Mouse (Mus musculus): Measurements from ENCODE around the gene Gm11549.

The Gm11549 gene

DNA sequence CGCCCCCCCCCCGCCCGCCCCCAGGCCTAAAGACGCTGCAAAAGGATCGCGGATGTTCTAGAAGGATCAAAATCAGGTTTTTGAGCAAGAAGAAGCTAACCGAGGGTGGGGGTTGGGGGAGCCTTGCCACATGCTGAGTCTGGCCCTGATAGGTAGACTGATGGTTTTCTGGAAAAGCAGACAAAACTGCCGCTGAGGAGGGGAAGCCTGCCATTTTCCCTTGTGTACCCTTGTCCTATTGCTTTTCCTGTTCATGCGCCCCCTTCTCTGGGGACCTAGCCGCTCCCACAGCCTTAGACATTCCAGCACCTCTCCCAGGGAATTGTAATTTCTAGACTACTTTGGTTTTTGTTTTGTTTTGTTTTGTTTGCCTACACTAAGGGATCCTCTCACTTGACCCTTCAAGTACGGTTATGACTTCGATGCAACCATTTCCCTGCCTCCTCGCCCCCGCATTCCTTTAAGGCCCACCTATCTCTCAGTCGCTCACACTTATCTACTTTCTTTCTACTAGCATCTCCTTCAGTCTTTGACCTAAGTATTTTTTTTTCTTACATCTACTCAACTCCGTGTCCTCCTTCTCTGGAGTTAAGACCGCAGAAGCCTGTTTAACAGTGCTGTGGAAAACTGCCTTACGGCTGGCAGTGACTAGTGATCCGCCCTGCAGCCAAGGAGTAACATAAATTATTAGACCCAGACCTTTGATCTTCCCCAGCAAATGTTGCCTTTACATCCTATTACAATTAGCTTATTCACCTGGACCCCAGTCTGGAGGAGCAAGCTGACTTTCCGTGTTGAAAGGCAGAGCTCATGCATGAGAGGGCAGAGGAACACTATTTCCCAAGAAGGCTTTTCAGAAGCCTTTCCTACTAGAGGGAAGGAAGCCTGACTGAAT, 45.1 kb downstream of the Gm11549 start:
- no peak for DNase-seq

DNA sequence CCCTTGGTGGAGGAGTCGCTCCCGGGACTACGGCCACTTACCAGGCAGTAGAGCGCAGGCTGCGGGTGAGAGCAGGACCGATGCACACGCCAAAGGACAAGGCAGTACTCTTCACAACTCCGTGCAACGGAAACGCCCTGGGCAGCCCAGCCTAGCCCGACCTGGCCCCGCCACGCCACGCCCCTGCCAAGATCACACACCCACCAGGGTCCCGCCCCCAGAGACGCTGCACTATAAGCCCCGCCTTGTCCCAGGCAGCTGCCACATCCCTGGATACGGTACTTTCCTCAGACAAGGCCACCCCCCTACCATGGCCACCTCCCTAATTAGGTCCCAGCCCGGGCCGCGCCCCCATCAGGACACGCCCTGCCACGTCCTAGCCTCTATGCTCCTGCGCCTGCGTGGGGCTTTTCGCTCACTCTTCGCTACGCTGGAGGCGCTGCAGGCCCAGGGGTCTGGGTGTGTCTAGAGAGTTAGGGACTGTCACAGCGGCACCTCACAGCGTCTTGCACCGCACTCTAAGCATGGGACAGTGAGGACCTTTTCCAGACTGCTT, 46.0 kb downstream of the Gm11549 start, which contains the start of the genes Anxa5 and 1810062G17Rik:
Gene Anxa5 (minus strand): TSS at position 363 of the 556 bp plus-strand sequence.
Gene 1810062G17Rik (plus strand): TSS at position 406 of the 556 bp plus-strand sequence.
- peak; percentile 99 for DNase-seq

DNA sequence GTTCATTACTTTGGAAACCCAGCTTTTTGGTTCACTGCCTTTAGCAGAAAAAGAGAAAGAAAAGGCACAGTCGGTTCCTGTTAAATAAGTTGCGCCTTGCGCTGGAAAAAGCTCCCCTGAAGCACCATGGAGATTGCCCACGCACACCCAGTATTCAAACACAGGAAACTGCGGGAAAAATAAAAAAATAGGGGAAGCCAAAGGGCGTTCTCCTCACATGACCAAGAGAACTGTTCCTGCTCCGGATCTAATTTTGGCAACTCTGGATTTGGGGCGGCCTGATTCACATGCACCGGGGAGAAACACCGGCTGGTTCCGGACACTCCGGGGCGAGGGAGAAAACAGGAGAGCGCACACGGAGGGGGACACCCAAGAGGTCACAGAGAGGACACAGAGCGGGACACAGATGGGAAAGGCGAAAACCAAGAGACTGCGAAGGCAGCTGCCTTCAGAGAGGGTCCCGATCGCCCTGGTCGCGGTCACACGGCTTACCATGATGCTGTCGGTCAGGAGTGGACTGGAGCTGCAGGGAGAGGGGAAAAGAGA, 46.6 kb downstream of the Gm11549 start:
- DNase-seq: peak; percentile 72

DNA sequence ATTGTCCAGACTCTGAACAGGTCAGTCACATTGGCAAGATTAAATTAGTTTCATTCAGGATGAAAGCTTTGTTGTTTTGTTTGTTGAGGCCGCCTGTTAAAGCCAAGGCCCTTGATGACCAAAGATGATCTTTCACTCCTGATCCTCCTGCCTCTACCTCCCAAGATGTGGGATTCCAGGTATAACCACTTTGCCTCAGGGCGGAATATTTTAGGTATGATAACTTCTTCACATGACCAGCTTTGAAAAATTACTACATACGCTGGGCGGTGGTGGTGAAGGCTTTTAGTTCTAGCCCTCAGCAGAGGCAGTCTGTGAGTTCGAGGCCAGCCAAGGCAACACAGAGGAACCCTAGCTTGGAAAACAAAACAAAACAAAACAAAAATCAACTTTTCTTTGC, 47.2 kb downstream of the Gm11549 start:
- DNase-seq: no peak

DNA sequence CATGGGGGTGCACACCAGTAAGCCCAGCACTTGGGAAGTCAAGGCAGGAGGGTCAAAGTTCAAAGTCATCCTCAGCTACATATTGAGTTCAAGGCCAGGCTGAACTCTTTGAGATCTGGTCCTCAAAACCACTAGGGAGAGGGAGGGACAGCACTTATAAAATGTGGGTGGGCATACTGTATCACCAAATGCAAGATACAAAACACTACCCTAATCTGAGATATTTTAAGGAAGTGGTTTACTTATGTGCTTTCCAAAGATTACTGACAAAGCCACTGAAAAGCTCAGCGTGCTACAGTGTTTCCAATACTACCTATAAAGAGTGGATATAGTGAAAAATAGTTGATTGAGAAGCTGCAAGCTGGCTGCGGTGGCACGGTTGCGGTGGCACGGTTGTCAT, 48.4 kb downstream of the Gm11549 start:
- no peak for DNase-seq

DNA sequence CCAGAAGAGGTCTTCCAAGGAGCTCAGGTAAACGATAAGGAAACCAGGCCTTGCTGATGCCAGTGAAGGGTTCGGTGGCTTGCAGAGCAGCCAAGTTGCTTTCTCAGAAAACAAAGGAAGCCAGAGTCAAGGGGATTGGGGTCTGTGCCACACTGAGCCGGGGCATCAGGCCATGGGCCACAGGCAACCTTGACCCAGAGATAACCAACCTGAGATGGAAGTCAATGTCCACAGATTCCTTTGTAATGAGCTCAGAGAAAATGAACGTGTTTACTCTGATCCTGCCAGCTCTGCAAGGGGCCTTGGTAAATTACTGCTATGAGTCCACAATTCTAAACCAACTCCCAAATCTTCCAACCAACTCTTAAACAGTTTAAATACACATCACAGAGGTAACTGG, 49.8 kb downstream of the Gm11549 start:
- no peak for DNase-seq

DNA sequence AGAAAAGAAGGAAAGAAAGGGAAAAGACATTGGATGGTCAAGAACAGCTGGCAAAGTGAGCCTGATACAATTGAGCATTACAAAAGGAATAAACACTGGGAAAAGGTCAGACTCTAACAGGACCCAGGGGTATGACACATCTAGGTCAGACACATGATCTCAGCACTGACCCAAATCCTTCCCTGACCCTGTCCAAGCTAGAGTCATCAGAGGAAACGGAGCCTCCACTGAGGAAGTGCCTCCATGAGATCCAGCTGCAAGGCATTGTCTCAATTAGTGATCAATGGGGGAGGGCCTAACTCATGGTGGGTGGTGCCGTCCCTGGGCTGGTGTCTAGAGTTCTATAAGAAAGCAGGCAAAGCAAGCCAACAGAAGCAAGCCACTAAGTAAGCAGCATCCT, 52.7 kb downstream of the Gm11549 start:
- peak; percentile 50 for DNase-seq

DNA sequence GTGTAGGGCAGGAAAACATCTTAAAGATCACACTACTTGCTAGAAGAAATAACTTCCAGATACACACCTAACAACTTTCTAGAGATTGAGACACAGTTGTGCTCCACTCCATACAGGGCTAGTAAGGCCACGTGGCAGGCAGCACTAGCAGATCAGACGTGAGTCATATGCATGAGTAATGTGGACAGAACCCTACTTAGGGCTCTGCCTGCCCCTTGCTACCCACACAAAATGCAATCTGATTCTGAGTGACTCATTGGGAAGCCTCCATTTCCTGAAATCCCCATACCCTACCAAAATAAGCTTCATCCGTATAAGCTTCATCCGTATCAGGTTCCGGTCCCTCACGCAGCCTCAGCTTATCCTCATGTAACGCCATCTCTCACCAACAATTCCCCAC, 54.0 kb downstream of the Gm11549 start:
- peak; percentile 53 for DNase-seq

DNA sequence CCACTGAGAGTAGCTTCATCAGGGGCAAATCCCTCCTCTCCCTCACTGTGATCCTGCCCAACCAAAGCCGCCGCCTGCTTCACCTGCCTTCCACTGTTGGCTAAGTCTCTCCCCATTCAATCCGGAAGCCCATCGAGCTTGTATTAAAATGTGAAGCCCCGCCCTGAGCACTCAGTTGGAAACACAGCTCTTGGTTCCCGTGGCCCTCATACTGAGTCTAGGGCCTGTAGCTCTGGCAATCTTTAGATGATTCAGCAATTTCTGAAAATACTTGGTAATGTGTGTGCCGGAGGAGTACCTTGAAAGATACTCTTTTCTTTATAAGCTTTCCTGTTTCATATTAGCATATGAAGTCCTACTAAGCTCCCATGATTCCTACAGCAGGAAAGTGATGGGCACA, 56.1 kb downstream of the Gm11549 start:
- peak; percentile 31 for DNase-seq

Data from lung, postnatal 36 days (tissue).